8 mouse cellular contexts compared by ENCODE assay signal in genomic region chr4:135397991-135398390, GRCm38 (mm10). TPM values are rescaled to one million over a fixed set of nuclear protein-coding genes. Genes with fewer than 3 reads are reported as not detected.
A peak's percentile ranks its signal among the peaks of the same experiment; 100 is the strongest.
DNase-seq lines count a peak whose midpoint lies in the region; ATAC-seq and TF ChIP-seq lines count a peak whose summit lies in the region.

Gene Ncmap, minus strand, starts transcription at chr4:135398227.

- H3K36me3 ChIP-seq in liver, embryonic 13.5 days = no peaks in the 10 kb centered on the region

- H3K4me1 ChIP-seq in liver, embryonic 13.5 days (replicated peaks) = peaks cover 13% of the 10 kb centered on the region

- H3K4me3 ChIP-seq in gastrocnemius, adult 2 months = peak within 1 kb of the TSS; percentile 36
- H3K4me3 ChIP-seq in liver, embryonic 13.5 days (replicated peaks) = peak within 1 kb of the TSS; percentile 43

- intact Hi-C loops in gastrocnemius, adult 2 months (cut with DNase I) = no loop called here

- no peak for TF ChIP-seq CTCF in gastrocnemius, adult 2 months (IDR thresholded peaks at IDR 0.05)

- 2% methylated on average over 29 of the region's 29 CpGs for WGBS in liver, embryonic 13.5 days (ENCODE audit: insufficient replicate concordance)

- no peaks in the 10 kb centered on the region for H3K9me3 ChIP-seq in liver, embryonic 13.5 days (replicated peaks)

- DNase-seq in gastrocnemius, adult 2 months = no peak
- DNase-seq in gastrocnemius, postnatal 10 days = no peak
- DNase-seq in urinary bladder, postnatal 14 days (ENCODE audit: low spot score) = peak; percentile 14
- no peak for DNase-seq in urinary bladder, postnatal 25 days (ENCODE audit: low spot score)
- DNase-seq in liver, embryonic 13.5 days = no peak
- peak; percentile 53 for DNase-seq in testis, postnatal 10 days (ENCODE audit: low spot score)
- no peak for DNase-seq in gastrocnemius, postnatal 4 days (ENCODE audit: low spot score in 2 of 2)
- DNase-seq in spleen, adult 12 weeks (ENCODE audit: low spot score) = no peak

- H3K9ac ChIP-seq in liver, embryonic 13.5 days = peak within 1 kb of the TSS; percentile 34; the same call in 1 of the 2 replicates

- H3K27ac ChIP-seq in gastrocnemius, adult 2 months = no peak within 1 kb of the TSS
- no peak within 1 kb of the TSS for H3K27ac ChIP-seq in liver, embryonic 13.5 days

- H3K27me3 ChIP-seq in liver, embryonic 13.5 days = peaks cover 65% of the 10 kb centered on the region

- no peak for ATAC-seq in liver, embryonic 13.5 days (ENCODE audit: low read depth)

- H3K4me2 ChIP-seq in liver, embryonic 13.5 days = peak within 1 kb of the TSS; percentile 59

RNA-seq across cellular contexts. Expression of gene Ncmap, which starts in this region (rescaled TPM):
- 1 to 10 TPM; 1.5 TPM for total RNA-seq in gastrocnemius, adult 2 months (2021)
- 10 to 100 TPM in 1 of 2 experiments, 1 to 10 TPM in 1; 9.8 to 16.8 TPM for total RNA-seq in gastrocnemius, postnatal 10 days (2021)
- 0.16 and 0.22 TPM in 2 replicates for polyA plus RNA-seq in liver, embryonic 13.5 days (2015; fragmentation: Nextera tagmentation; extraction: Ambion mirVana)
- 1 to 10 TPM; 7.5 to 9.9 TPM for total RNA-seq in gastrocnemius, postnatal 4 days (2021)

Comparison
In these comparisons a context has a peak if more than half of its experiments do, and no peak if none do; other contexts are left out.
1. DNase-seq: peak in urinary bladder, postnatal 14 days (single experiment) and testis, postnatal 10 days (single experiment); none in gastrocnemius, adult 2 months (single experiment), gastrocnemius, postnatal 10 days (single experiment), urinary bladder, postnatal 25 days (single experiment), liver, embryonic 13.5 days (single experiment), gastrocnemius, postnatal 4 days (0 of 2) and spleen, adult 12 weeks (single experiment).